Mouse (Mus musculus) hindbrain, embryonic 14.5 days (tissue): ENCODE results near the gene Angel1. TPM values are rescaled to one million over a fixed set of nuclear protein-coding genes. Genes with fewer than 3 reads are reported as not detected.

Experiments
- ATAC-seq: fragments of 200-750 bp; cut with Nextera tagmentation; 2 replicates; pipeline ENCODE4 v1.8.0; 2017; ENCODE audit warnings: moderate number of reproducible peaks, mild to moderate bottlenecking, moderate TSS enrichment, moderate library complexity; ENCODE audit not compliant: low FRiP score
- DNase-seq: peaks from one replicate; pipeline ENCODE4 v3.0.0-alpha.2; 2015; ENCODE audit warnings: low spot score
- H3K27ac ChIP-seq: fragments of 300-500 bp; sonication (generic); 2 replicates; pipeline ENCODE4 v1.5.1; 2014; ENCODE audit warnings: mild to moderate bottlenecking, moderate library complexity
- H3K27me3 ChIP-seq: fragments of 300-500 bp; sonication (generic); 2 replicates; pipeline ENCODE4 v1.6.1; 2014; ENCODE audit warnings: mild to moderate bottlenecking, low read length, mixed read lengths; ENCODE audit not compliant: control insufficient read depth, insufficient read depth
- H3K36me3 ChIP-seq: fragments of 300-500 bp; sonication (generic); replicated peaks from 2 replicates; pipeline ENCODE4 v1.6.1; 2014; ENCODE audit not compliant: control insufficient read depth, insufficient read depth
- H3K4me1 ChIP-seq: fragments of 300-500 bp; sonication (generic); replicated peaks from 2 replicates; pipeline ENCODE4 v1.6.1; 2014; ENCODE audit warnings: antibody characterized with exemption, low read length, mixed read lengths; ENCODE audit not compliant: control insufficient read depth, insufficient read depth
- H3K4me2 ChIP-seq: fragments of 300-500 bp; sonication (generic); replicated peaks from 2 replicates; pipeline ENCODE4 v1.6.1; 2014; ENCODE audit warnings: mild to moderate bottlenecking, moderate library complexity
- H3K4me3 ChIP-seq: fragments of 300-500 bp; sonication (generic); replicated peaks from 2 replicates; pipeline ENCODE4 v1.5.1; 2014; ENCODE audit warnings: mild to moderate bottlenecking, low read length
- H3K9ac ChIP-seq: fragments of 300-500 bp; sonication (generic); 2 replicates; pipeline ENCODE4 v1.6.1; 2014
- H3K9me3 ChIP-seq: fragments of 300-500 bp; sonication (generic); 2 replicates; pipeline ENCODE4 v1.6.1; 2016; ENCODE audit warnings: low read length; ENCODE audit not compliant: control insufficient read depth
- WGBS: fragments of 180-500 bp; shearing (Covaris S2); extraction: QIAGEN DNeasy Blood & Tissue Kit; methylation state at CpG from one replicate; pipeline ENCODE4 v1.1.7; 2014; 5-methylcytosine and 5-hydroxymethylcytosine counted together
- polyA plus RNA-seq: library from polyadenylated mRNA; unstranded; fragments of >200 nt; fragmentation: Nextera tagmentation; extraction: Ambion mirVana; gene quantifications from 2 replicates; pipeline ENCODE4 v1.2.1, GENCODE M21; 2014

Gene Angel1
- polyA plus RNA-seq, 1 experiment from 2014 or later = 12.3 TPM

DNA sequence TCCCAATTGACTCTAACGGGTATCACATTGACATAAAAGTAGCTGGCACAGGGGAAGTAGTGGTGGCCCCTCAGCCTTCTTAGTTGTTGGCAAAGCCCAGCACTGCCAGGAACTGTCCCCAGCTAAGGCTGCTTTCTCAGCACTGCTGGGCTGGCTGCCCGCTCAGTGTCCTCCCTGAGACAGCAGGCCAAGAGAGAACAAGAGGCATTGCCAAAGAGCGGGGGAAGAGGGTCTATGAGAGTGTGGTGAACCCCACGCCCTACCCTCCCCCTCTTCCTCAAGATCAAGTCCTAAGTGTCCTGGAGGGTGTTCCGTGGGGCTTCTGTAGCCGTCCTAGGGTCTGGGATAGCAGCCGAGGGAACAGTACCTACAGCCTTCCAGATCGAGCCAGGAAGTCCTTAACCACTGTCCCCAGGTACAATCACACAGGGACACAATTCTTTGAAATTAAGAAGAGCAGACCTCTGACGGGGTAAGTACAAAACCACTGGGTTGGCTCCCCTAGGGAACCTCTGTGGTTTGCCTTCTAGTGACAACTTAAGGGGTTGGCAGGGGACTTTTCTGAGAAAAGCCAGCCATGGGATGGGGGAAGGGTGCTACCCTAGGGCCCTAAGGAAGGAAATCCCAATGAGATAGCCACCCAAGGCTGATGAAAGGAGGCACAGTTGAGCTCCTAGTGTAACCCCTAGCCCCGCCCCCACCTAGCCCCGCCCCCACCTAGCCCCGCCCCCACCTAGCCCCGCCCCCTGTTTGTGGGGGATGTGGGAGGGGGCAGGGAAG is 39.5 kb downstream of the Angel1 start:
- no peak overlapping the region for H3K27ac ChIP-seq
- H3K9me3 ChIP-seq = no peaks in the 10 kb centered on the region
- H3K27me3 ChIP-seq = no peaks in the 10 kb centered on the region
- H3K4me3 ChIP-seq = no peak overlapping the region
- no peak for ATAC-seq
- no peak overlapping the region for H3K9ac ChIP-seq
- peaks cover 63% of the 10 kb centered on the region for H3K36me3 ChIP-seq
- 61% methylated on average over 13 of the region's 13 CpGs for whole genome bisulfite sequencing
- H3K4me1 ChIP-seq = peaks cover 21% of the 10 kb centered on the region
- DNase-seq = no peak
- no peak overlapping the region for H3K4me2 ChIP-seq

DNA sequence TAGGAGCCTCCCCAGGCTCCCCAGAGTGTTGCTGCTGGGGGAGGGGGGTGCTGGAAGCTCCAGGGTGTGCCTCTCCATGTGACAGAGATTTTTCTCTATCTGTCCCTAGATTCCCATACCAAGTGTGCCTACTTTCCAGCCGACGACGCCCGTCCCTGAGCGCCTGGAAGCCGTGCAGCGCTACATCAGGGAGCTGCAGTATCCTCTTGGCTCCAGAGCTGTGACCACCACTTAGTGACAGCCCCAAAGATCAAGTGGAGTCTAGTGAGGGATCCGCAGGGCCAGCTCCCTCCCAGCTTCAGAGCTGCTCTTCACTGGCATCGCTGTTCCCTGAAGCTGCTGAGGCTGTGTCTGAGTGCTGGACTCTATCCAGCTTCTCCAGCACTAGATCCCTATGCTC is 41.0 kb downstream of the Angel1 start:
- DNase-seq = no peak
- Histone ChIP-seq H3K9ac (no peak overlapping the region), H3K9me3 (no peaks in the 10 kb centered on the region), H3K27ac (no peak overlapping the region), H3K36me3 (peaks cover 49% of the 10 kb centered on the region), H3K4me2 (no peak overlapping the region), H3K4me1 (peaks cover 28% of the 10 kb centered on the region), H3K27me3 (no peaks in the 10 kb centered on the region), H3K4me3 (no peak overlapping the region)
- no peak for ATAC-seq
- WGBS = 76% methylated on average over 9 of the region's 9 CpGs

DNA sequence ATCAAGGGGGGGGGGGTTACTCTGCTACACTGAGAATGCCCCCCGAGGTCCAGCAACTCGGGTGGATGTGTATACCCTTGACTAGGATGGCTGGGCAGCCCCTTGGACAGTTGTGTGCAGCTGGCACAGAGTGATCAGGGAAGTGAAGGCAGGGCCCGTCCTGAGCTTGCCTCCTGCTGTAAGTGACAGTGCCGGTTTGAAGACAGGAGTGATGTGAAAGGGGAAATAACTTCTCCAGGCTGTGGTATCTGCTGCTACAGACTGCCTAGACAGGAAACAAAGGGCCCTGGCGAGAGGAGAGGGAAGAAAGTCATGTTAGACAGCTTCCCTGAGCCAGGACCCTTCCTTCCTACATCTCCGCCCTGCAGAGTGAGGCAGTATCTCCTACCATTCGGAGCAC is 42.6 kb downstream of the Angel1 start:
- no peak overlapping the region for H3K4me3 ChIP-seq
- 78% methylated on average over 7 of the region's 7 CpGs for WGBS
- H3K4me2 ChIP-seq = peak overlapping the region; percentile 78; the same call in 1 of the 2 replicates
- ATAC-seq (no peak), DNase-seq (no peak)
- H3K9ac ChIP-seq = no peak overlapping the region
- peaks cover 36% of the 10 kb centered on the region for H3K36me3 ChIP-seq
- H3K27me3 ChIP-seq = no peaks in the 10 kb centered on the region
- peaks cover 28% of the 10 kb centered on the region for H3K4me1 ChIP-seq
- H3K9me3 ChIP-seq = no peaks in the 10 kb centered on the region
- H3K27ac ChIP-seq = no peak overlapping the region

DNA sequence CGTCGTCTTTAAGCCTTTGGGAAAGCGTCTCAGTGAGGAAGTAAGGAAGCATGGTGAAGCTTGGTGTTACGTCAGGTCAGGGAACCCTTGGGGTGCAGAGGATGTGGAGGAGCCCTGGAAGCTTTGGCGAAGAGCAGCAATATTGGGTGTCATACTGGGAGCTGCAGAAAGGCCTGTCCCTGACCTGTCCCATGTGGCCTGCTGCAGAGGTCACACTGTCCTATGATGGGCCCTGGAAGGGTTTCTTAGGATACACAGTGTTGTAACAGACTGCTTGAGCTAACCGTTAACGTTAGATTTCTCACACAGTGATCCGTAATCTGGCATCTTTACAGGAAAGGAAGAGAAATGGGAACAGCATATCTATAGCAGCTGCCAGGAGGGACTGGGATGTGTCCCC is 44.1 kb downstream of the Angel1 start:
- Histone ChIP-seq H3K4me2 (peak overlapping the region; percentile 78), H3K36me3 (peaks cover 21% of the 10 kb centered on the region), H3K4me3 (peak overlapping the region; percentile 98), H3K9ac (peak overlapping the region; percentile 45), H3K4me1 (peaks cover 28% of the 10 kb centered on the region), H3K27ac (no peak overlapping the region), H3K9me3 (no peaks in the 10 kb centered on the region), H3K27me3 (no peaks in the 10 kb centered on the region)
- WGBS = 77% methylated on average over 8 of the region's 8 CpGs
- no peak for ATAC-seq
- DNase-seq = no peak

DNA sequence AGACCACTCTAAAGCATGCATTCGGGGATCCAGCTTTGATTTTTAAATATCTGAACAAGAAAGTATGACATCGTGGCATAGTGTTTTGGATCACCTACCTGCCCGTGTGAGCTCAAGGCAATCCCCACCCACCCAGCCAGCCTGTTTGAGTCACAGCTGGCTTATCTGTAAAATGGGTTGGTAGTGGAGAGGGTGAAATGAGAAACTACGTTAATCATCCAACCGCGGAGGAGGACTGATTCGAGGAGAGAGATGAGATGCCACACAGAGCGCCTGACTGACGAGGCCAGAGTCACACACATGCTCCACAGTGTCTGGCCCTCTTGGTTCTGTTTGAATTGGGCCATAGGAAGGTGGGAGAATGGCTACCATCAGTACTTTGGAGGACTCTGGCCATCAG is 44.6 kb downstream of the Angel1 start:
- H3K27ac ChIP-seq = no peak overlapping the region
- H3K27me3 ChIP-seq = no peaks in the 10 kb centered on the region
- peaks cover 28% of the 10 kb centered on the region for H3K4me1 ChIP-seq
- H3K36me3 ChIP-seq = peaks cover 15% of the 10 kb centered on the region
- H3K9ac ChIP-seq = peak overlapping the region; percentile 22; the same call in 1 of the 2 replicates
- 78% methylated on average over 9 of the region's 9 CpGs for WGBS
- peak overlapping the region; percentile 78 for H3K4me2 ChIP-seq
- H3K9me3 ChIP-seq = no peaks in the 10 kb centered on the region
- DNase-seq (no peak), ATAC-seq (no peak)
- H3K4me3 ChIP-seq = peak overlapping the region; percentile 98

GRCm38 (mm10) chr12:86680591-86681193 is 45.6 kb downstream of the Angel1 start:
- Histone ChIP-seq H3K4me2 (peak overlapping the region; percentile 78), H3K36me3 (peaks cover 7% of the 10 kb centered on the region), H3K4me3 (peak overlapping the region; percentile 98), H3K27ac (peak overlapping the region; percentile 97), H3K9ac (peak overlapping the region; percentile 100), H3K9me3 (no peaks in the 10 kb centered on the region), H3K27me3 (no peaks in the 10 kb centered on the region), H3K4me1 (peaks cover 28% of the 10 kb centered on the region)
- peak; percentile 25; the same call in 1 of the 2 replicates for ATAC-seq
- WGBS = 11% methylated on average over 11 of the region's 11 CpGs
- peak; percentile 72 for DNase-seq

DNA sequence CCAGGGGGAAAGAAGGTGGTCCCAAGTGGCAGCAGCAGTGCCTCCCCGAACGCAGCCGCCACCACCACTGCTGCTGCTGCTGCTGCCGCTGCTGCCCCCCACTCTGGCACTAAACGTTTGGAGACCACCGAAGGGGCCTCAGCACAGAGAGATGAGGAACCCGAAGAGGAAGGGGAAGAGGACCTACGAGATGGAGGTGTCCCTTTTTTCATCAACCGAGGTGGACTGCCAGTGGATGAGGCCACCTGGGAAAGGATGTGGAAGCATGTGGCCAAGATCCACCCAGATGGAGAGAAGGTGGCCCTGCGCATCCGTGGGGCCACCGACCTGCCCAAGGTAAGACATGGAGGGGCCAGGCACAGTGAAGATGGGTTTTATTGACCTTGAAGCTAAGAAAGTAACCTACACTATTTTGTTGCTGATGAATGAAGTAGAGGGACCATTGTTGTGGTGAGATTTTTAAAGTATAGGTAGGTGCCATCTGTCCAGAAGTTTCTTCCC is 46.2 kb downstream of the Angel1 start:
- Histone ChIP-seq H3K4me1 (peaks cover 28% of the 10 kb centered on the region), H3K27me3 (no peaks in the 10 kb centered on the region), H3K9ac (peak overlapping the region; percentile 100), H3K36me3 (peaks cover under 1% of the 10 kb centered on the region), H3K4me2 (peak overlapping the region; percentile 78), H3K4me3 (peak overlapping the region; percentile 98), H3K9me3 (no peaks in the 10 kb centered on the region), H3K27ac (peak overlapping the region; percentile 97)
- DNase-seq (no peak), ATAC-seq (no peak)
- WGBS = 17% methylated on average over 12 of the region's 12 CpGs

- no peak for DNase-seq
- H3K27ac ChIP-seq = peak overlapping the region; percentile 97
- peak overlapping the region; percentile 98 for H3K4me3 ChIP-seq
- no peaks in the 10 kb centered on the region for H3K27me3 ChIP-seq
- ATAC-seq = 0 out of 2 replicates have a peak, but pooled peaks have one; percentile 24
- no peaks in the 10 kb centered on the region for H3K9me3 ChIP-seq
- peak overlapping the region; percentile 100 for H3K9ac ChIP-seq
- H3K4me2 ChIP-seq = peak overlapping the region; percentile 78
- no peaks in the 10 kb centered on the region; the same call in 1 of the 2 replicates for H3K36me3 ChIP-seq
- peaks cover 28% of the 10 kb centered on the region for H3K4me1 ChIP-seq
- WGBS = 2% methylated on average over 9 of the region's 9 CpGs
These were observed 46.7 kb downstream of the Angel1 start for GRCm38 (mm10) chr12:86679546-86679930.
